Mouse (Mus musculus) limb, embryonic 11.5 days (tissue): Measurements from ENCODE around the gene Nosip. TPM values are rescaled to one million over a fixed set of nuclear protein-coding genes. Genes with fewer than 3 reads are reported as not detected.
A peak's percentile ranks its signal among the peaks of the same experiment; 100 is the strongest.

Experiments
- ATAC-seq: fragments of 200-750 bp; cut with Nextera tagmentation; 2 replicates; pipeline ENCODE4 v1.8.0; 2017; ENCODE audit warnings: low read depth; ENCODE audit not compliant: insufficient number of reproducible peaks, low FRiP score, low TSS enrichment
- DNase-seq: peaks from one replicate; pipeline ENCODE4 v3.0.0-alpha.2; 2015; ENCODE audit warnings: low spot score
- H3K27ac ChIP-seq: fragments of 300-500 bp; sonication (generic); replicated peaks from 2 replicates; pipeline ENCODE4 v1.5.1; 2014; ENCODE audit warnings: low read depth, mild to moderate bottlenecking, low read length
- H3K27me3 ChIP-seq: fragments of 300-500 bp; sonication (generic); 2 replicates; pipeline ENCODE4 v1.6.1; 2014; ENCODE audit warnings: mild to moderate bottlenecking, low read length, mixed read lengths; ENCODE audit not compliant: control insufficient read depth, insufficient read depth
- H3K36me3 ChIP-seq: fragments of 300-500 bp; sonication (generic); 2 replicates; pipeline ENCODE4 v1.6.1; 2014; ENCODE audit warnings: mild to moderate bottlenecking, low read length, moderate library complexity, mixed read lengths; ENCODE audit not compliant: control insufficient read depth, insufficient read depth
- H3K4me1 ChIP-seq: fragments of 300-500 bp; sonication (generic); 2 replicates; pipeline ENCODE4 v1.6.1; 2014; ENCODE audit warnings: low read length, mixed read lengths; ENCODE audit not compliant: control insufficient read depth, insufficient read depth
- H3K4me2 ChIP-seq: fragments of 300-500 bp; sonication (generic); 2 replicates; pipeline ENCODE4 v1.6.1; 2014; ENCODE audit warnings: low read depth, mild to moderate bottlenecking, moderate library complexity; ENCODE audit not compliant: severe bottlenecking
- H3K4me3 ChIP-seq: fragments of 300-500 bp; sonication (generic); 2 replicates; pipeline ENCODE4 v1.5.1; 2014; ENCODE audit warnings: low read depth, low read length
- H3K9ac ChIP-seq: fragments of 300-500 bp; sonication (generic); 2 replicates; pipeline ENCODE4 v1.6.1; 2014; ENCODE audit warnings: mild to moderate bottlenecking, low read length
- H3K9me3 ChIP-seq: fragments of 300-500 bp; sonication (generic); 2 replicates; pipeline ENCODE4 v1.6.1; 2016; ENCODE audit warnings: low read length; ENCODE audit not compliant: control insufficient read depth
- WGBS: fragments of 180-500 bp; shearing (Covaris S2); extraction: QIAGEN DNeasy Blood & Tissue Kit; methylation state at CpG from one replicate; pipeline ENCODE4 v1.1.7; 2014; 5-methylcytosine and 5-hydroxymethylcytosine counted together
- polyA plus RNA-seq: library from polyadenylated mRNA; unstranded; fragments of >200 nt; fragmentation: Nextera tagmentation; extraction: Ambion mirVana; gene quantifications from 2 replicates; pipeline ENCODE4 v1.2.1, GENCODE M21; 2014

The Nosip gene
- polyA plus RNA-seq, 1 experiment from 2014 or later: 70.2 TPM

DNA sequence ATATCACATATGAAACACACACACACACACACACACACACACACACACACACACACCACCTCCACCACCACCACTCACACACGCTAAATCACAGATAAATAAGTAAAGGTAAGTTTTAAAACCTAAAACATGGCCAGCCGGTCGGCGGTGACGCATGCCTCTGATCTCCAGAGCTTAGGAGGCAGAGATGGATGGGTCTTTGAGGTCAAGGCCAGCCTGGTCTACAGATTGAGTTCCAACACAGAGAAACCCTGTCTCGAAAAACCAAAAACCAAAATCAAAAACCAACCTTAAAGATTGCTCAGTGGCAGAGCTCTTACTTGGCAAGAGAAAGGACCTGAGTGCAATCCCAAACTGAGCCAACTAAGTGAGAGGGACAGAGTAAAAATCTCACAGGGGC, 37.8 kb downstream of the Nosip start:
- H3K27ac ChIP-seq: no peak overlapping the region
- WGBS: 83% methylated on average over 6 of the region's 6 CpGs
- ATAC-seq (no peak), DNase-seq (no peak)
- H3K36me3 ChIP-seq: no peaks in the 10 kb centered on the region
- H3K27me3 ChIP-seq: no peaks in the 10 kb centered on the region
- H3K9me3 ChIP-seq: no peaks in the 10 kb centered on the region
- H3K4me2 ChIP-seq: no peak overlapping the region
- no peak overlapping the region for H3K4me3 ChIP-seq
- H3K9ac ChIP-seq: no peak overlapping the region
- H3K4me1 ChIP-seq: peaks cover 16% of the 10 kb centered on the region

- H3K27me3 ChIP-seq: no peaks in the 10 kb centered on the region
- ATAC-seq (no peak), DNase-seq (no peak)
- H3K4me3 ChIP-seq: no peak overlapping the region
- H3K4me1 ChIP-seq: peaks cover 16% of the 10 kb centered on the region
- no peak overlapping the region for H3K4me2 ChIP-seq
- H3K9ac ChIP-seq: no peak overlapping the region
- 90% methylated on average over 11 of the region's 11 CpGs for WGBS
- no peak overlapping the region for H3K27ac ChIP-seq
- H3K9me3 ChIP-seq: no peaks in the 10 kb centered on the region
- no peaks in the 10 kb centered on the region for H3K36me3 ChIP-seq
These were observed 40.2 kb downstream of the Nosip start for GRCm38 (mm10) chr7:45102441-45102840.

DNA sequence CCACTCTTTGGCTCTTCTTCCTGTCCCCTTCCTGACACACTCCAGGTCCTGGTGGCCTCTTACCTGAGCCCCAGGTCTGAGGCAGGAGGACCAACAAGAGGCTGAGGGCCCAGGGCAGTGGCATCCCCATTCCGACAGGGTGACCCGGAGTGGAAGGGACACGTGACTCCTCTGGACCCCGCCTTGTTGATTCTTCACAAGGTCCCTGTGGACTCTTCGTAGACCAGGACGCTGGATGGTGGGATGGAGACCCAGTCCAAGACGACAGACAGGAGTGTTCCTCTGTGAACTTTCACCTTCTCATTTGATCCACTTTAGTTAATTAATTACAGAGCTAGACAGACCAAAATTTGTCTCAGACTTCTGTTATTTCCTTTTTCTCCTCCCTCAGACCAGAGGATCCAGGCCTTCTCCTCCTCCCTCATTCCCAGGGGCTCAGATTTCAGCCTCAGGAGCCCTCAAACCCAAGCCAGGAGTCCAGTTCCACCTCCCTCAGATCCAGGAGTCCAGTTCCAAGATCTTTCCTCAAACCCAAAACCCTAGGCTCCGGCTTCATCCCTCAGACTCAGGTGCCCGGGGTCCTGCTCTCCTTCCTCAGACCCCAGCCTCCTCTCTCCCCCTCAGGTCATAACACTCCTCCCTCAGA, 40.8 kb downstream of the Nosip start:
- WGBS: 78% methylated on average over 9 of the region's 9 CpGs
- H3K4me1 ChIP-seq: peaks cover 16% of the 10 kb centered on the region
- peak overlapping the region; percentile 28; the same call in 1 of the 2 replicates for H3K9ac ChIP-seq
- no peaks in the 10 kb centered on the region for H3K9me3 ChIP-seq
- ATAC-seq: no peak
- no peaks in the 10 kb centered on the region for H3K27me3 ChIP-seq
- no peak overlapping the region for H3K4me3 ChIP-seq
- DNase-seq: no peak
- H3K36me3 ChIP-seq: no peaks in the 10 kb centered on the region
- no peak overlapping the region for H3K4me2 ChIP-seq
- H3K27ac ChIP-seq: peak overlapping the region; percentile 43; the same call in 1 of the 2 replicates

DNA sequence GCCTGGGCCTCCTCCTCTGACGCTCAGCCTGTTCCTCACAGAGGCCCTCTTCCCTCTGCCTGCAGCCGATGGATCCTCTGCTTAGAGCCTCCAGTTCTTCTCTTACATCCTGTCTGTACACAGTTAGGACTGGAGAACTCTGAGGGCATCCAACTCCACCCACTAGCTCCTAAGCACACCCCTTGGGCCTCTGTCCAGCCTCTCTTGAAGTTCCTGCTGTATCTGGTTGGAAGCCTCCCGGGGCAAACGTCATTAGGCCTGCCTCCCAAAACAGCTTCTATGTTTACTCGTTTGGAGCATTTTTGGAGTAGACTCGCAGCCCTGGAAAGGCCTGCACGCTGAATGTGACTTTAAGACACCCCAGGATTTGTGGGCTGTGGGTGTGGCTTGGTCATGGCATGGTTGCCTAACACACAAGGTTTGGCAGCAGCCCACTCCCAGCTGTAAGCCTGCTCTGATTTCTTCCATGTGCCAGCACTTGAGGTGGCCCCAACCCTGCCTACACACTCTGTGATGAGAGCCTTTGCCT, 41.5 kb downstream of the Nosip start, which contains the start of gene Fcgrt:
TSS of gene Fcgrt (minus strand) at position 200 of the 529 bp plus-strand sequence.
- Histone ChIP-seq H3K27ac (peak within 1 kb of the TSS; percentile 52; the same call in 1 of the 2 replicates), H3K4me1 (peaks cover 16% of the 10 kb centered on the region), H3K4me2 (no peak within 1 kb of the TSS), H3K9ac (peak within 1 kb of the TSS; percentile 28; the same call in 1 of the 2 replicates), H3K4me3 (no peak within 1 kb of the TSS), H3K9me3 (no peaks in the 10 kb centered on the region), H3K36me3 (no peaks in the 10 kb centered on the region), H3K27me3 (no peaks in the 10 kb centered on the region)
- 47% methylated on average over 7 of the region's 7 CpGs for WGBS
- no peak for ATAC-seq
- DNase-seq: no peak

- no peak overlapping the region for H3K4me3 ChIP-seq
- no peak overlapping the region for H3K27ac ChIP-seq
- H3K4me2 ChIP-seq: no peak overlapping the region
- H3K9me3 ChIP-seq: no peaks in the 10 kb centered on the region
- H3K9ac ChIP-seq: no peak overlapping the region
- no peaks in the 10 kb centered on the region for H3K27me3 ChIP-seq
- WGBS: 81% methylated on average over 5 of the region's 5 CpGs
- no peak for ATAC-seq
- no peak for DNase-seq
- no peaks in the 10 kb centered on the region for H3K36me3 ChIP-seq
- H3K4me1 ChIP-seq: peaks cover 16% of the 10 kb centered on the region
These were observed 42.7 kb downstream of the Nosip start for GRCm38 (mm10) chr7:45104941-45105340.

GRCm38 (mm10) chr7:45105491-45105890, 43.3 kb downstream of the Nosip start:
- DNase-seq (no peak), ATAC-seq (no peak)
- H3K4me3 ChIP-seq: no peak overlapping the region
- H3K4me1 ChIP-seq: peaks cover 16% of the 10 kb centered on the region
- H3K9me3 ChIP-seq: no peaks in the 10 kb centered on the region
- H3K9ac ChIP-seq: no peak overlapping the region
- H3K36me3 ChIP-seq: no peaks in the 10 kb centered on the region
- no peaks in the 10 kb centered on the region for H3K27me3 ChIP-seq
- no peak overlapping the region for H3K27ac ChIP-seq
- H3K4me2 ChIP-seq: no peak overlapping the region
- 72% methylated on average over 8 of the region's 8 CpGs for WGBS

DNA sequence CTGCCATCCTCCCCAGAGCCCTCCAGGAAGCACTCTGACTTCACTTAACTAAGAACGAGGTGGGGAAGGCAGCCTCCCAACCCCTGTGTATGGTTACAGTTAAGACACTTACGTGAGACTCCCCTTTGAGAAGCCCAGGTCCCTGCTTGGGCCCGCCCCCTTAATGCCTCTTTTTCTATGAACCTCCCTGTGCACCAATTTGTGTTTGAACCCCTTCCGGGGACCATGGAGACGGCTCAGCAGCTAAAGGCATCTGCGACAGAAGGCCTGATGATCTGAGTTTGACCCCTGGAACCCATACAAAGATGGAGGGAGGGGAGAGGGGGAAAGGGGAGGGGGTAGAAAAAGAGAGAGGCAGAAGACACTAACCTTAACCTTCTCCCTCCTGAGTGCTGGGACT, 44.2 kb downstream of the Nosip start:
- no peak overlapping the region for H3K4me2 ChIP-seq
- no peaks in the 10 kb centered on the region for H3K36me3 ChIP-seq
- DNase-seq (no peak), ATAC-seq (no peak)
- no peaks in the 10 kb centered on the region for H3K9me3 ChIP-seq
- no peak overlapping the region for H3K4me3 ChIP-seq
- 47% methylated on average over 6 of the region's 6 CpGs for WGBS
- H3K4me1 ChIP-seq: peaks cover 16% of the 10 kb centered on the region
- no peaks in the 10 kb centered on the region for H3K27me3 ChIP-seq
- H3K27ac ChIP-seq: no peak overlapping the region
- no peak overlapping the region for H3K9ac ChIP-seq

- Histone ChIP-seq H3K9ac (no peak overlapping the region), H3K36me3 (no peaks in the 10 kb centered on the region), H3K4me2 (no peak overlapping the region), H3K27ac (no peak overlapping the region), H3K4me3 (no peak overlapping the region), H3K27me3 (no peaks in the 10 kb centered on the region), H3K9me3 (no peaks in the 10 kb centered on the region), H3K4me1 (peaks cover 16% of the 10 kb centered on the region)
- no peak for DNase-seq
- ATAC-seq: no peak; the same call in 1 of the 2 replicates
- WGBS: 67% methylated on average over 5 of the region's 5 CpGs
These were observed 44.9 kb downstream of the Nosip start for GRCm38 (mm10) chr7:45107052-45107645.
